Mouse (Mus musculus): Measurements from ENCODE around the gene Aldh3b2.

The Aldh3b2 gene

GRCm38 (mm10) chr19:3972229-3972628 lies at the start of gene Aldh3b2:
TSS of gene Aldh3b2 (plus strand) at chr19:3972328.
- no peak for DNase-seq

GRCm38 (mm10) chr19:3922661-3923371 lies 49.3 kb upstream of the Aldh3b2 start:
- no peak for DNase-seq

- DNase-seq, result no peak
Observed at GRCm38 (mm10) chr19:3923586-3923985, 48.5 kb upstream of the Aldh3b2 start.

DNA sequence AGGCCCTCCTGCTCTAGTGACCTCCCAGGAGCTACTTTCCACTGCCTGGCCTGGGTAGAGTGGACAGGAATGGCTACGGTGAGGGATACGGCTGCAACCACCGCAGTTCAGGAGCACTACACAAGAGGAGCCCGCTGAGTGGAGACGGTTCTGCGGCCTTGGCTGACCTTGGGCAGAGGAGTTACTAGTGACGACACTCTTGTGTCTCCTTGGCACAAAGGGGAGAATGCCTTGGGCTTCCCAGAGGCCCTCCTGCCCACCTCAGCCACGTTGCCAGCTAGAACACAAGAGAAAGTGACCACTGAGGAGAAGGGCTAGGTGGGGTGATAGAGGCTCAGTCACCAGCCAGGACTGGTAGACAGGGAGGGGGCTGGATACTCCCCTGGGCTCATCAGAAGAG lies 47.9 kb upstream of the Aldh3b2 start:
- no peak for DNase-seq

DNA sequence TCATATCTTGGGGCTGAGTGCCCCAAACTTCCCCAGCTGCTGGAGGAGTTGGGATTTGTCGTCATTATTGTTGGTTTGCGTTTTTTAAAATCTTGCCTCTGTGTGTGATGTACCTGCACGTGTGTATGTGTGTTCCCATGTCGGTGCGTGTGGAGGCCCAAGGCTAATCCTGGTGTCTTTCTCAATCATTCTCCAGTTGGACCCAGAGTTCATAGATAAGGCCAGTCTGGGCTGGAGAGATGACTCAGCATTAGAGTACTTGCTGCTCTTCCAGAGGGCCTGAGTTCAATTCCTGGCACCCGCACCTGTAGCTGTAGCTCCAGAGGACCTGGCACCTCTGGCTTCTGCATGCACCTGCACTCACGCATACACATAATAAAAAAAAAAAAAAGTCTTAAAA lies 47.3 kb upstream of the Aldh3b2 start:
- DNase-seq, result no peak

DNA sequence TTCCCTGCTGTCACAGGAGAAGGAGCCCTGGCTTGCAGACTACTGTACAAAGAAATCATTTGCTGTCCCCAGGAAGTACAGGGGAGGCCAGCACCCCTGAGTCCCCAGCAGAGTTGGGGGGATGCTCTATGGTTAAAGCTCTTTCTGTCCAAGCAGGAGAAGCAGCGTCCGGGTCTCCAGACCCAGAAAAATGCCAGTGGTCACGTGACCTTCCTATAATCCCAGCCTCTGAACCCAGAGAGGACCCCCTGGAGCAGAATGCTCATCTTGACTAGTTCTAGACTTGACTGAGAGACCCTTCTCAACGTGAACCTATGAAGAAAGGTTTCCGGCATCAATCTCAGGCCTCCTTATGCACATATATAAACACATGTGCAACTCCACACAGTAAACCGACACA lies 46.3 kb upstream of the Aldh3b2 start:
- DNase-seq, result no peak

GRCm38 (mm10) chr19:3926279-3926678 lies 45.8 kb upstream of the Aldh3b2 start:
- peak; percentile 73 for DNase-seq

DNA sequence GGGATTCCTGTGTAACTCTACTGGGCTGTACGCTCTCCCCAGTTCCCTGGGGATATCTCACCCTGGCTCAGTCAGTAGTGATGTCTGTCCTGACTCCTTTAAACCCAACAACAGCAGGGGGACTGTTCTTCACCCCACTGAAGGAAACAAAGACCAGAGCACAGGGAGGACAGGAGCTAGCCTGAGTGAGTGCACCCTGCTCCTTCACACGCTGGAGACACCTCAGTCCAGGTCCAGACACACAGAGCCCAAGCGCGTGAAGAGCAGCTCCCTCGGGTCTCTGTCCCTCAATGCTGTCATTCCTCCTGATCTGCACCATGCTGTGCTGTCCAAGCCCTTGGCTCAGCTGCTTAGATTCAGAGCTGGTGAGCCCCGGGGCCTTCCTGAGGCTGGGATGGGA lies 45.4 kb upstream of the Aldh3b2 start:
- DNase-seq, result no peak

DNA sequence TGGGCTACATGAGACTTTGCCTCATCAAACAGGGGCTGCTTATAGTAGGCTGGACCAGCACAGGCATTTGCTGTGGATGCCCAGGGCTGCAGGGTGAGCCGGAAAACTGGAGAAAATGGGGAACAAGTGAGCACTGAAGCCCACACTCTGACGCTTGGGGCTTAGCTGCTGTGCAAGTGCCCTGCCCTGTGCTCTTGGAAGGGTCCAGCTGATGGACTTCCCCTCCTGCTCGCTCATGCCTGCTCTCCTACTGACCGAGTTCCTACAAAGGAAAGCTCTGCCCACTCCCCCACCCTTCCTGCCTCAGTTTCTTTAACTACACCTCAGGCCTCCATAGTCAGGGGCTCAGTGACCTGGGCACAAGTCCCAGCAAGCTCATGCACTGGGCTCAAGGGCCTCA lies 44.1 kb upstream of the Aldh3b2 start:
- DNase-seq, result peak; percentile 38

DNA sequence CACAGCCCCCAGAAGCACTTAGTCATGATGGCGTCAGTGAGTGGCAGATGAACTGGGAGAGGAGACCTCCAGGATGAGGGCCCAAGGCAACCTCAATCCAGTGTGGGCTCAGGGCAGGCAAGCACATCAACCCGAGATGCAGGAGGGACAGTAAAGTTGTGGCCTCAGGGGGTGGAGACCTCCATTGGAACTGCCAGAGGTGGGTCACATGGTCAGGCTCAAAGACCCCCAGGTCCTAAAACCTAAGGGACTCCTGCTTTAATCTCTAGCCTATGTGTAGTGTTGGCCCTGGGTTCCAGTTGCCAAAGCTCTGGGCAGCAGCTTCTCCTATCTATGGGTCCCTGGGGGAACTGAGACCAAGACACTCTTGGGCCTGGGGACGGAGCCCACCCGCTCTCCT lies 43.3 kb upstream of the Aldh3b2 start:
- DNase-seq, result no peak

- peak; percentile 92 for DNase-seq
Observed at GRCm38 (mm10) chr19:3929211-3929941, 42.8 kb upstream of the Aldh3b2 start, which contains the start of gene Aldh3b1. TSS of gene Aldh3b1 (minus strand) at chr19:3929808.

- peak; percentile 58 for DNase-seq
Observed at GRCm38 (mm10) chr19:3930262-3931057, 41.7 kb upstream of the Aldh3b2 start.

- DNase-seq, result peak; percentile 16
Observed at GRCm38 (mm10) chr19:3931716-3932115, 40.4 kb upstream of the Aldh3b2 start.

DNA sequence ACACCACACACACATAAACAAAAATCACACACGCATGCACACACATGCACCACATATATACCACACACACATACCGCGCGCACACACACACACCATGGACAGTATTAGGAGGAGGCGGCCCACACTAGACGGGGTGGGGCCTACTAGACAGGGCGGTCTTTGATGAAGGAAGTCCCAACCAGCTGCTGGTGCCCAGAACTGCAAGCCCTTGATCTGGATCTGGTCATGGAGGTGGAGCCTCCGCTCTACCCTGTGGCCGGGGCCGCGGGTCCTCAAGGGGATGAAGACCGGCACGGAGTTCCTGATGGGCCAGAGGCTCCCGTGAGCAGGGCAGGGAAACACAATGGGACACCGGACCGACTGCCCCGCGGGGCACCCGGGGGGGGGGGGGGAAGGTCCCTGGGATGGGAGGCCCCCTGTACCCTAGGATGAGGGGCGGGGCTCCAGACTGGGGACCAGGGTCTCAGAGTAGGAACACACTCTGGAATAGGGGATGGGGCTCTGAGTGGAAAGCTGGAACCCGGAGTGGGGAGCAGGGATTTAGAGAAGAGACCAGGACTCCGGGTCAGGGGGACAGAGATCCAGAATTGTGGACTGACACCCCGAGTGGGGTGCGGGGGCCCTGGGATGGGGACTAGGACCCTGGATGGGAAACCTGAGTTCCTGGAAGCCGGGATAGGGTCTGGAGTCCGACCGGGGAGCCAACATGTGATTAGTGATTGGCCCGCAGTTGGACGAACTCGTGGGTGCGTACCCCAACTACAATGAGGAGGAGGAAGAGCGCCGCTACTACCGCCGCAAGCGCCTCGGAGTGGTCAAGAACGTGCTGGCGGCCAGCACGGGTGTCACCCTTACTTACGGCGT lies 36.9 kb upstream of the Aldh3b2 start, which contains the start of gene Unc93b1:
Gene Unc93b1 (plus strand): TSS at position 155 of the 864 bp plus-strand sequence.
- DNase-seq, result no peak

DNA sequence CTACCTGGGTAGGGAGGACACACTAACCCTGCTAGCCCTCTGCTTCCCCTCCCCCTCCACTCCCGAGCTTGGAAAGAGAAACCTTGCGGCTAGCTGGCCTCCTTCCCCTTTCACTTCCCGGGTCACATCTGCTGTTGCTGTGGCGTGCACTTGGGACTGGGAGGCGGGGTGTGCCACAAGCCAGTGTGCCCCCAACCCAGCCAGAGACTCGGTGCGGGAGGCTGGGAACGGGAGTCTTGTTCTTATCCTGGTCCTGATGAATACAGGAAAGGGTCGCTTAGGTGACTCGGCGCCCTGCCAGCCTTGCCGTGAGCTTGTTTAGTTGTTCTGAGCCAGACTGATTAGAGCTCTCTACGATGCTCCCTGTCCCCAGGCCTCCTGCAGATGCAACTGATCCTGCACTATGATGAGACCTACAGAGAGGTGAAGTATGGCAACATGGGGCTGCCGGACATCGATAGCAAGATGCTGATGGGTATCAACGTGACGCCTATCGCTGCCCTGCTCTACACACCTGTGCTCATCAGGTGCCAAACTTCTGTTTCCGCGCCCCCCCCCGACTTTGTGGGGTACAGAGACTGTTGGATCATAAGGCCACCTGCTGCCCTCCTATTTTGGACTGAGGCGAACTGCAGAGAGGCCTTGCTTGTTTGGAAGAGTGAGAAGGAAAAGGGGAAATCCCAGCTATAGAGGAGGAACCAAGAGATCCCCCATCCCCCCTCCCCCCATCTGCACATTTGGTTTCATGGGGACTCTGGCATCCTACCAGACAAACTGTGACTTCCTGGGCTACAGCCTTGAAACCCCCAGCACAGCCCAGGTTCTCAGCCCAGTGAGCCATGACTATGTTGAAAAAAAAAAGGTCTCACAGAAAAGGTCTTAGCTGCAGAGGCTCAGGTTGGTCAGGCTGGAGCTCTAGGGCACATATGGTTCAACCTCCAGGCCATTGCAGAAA lies 36.0 kb upstream of the Aldh3b2 start:
- peak; percentile 66 for DNase-seq

DNA sequence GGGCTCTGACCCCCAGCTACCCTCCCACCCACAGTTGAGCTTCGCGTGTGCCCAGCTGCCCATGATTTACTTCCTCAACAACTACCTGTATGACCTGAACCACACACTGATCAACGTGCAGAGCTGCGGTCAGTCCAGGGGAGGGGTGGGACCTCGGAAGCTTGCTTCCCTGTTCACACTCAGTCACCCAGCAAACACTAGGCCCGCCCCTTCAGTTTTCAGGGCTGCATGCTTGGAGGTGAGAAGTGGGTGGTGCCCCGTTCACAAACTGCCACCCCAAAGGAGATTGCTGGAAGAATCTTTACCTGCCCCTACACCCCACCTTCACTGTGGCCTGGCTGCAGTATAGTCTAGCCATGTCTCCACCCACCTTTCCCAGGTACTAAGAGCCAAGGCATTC lies 29.8 kb upstream of the Aldh3b2 start:
- no peak for DNase-seq

DNA sequence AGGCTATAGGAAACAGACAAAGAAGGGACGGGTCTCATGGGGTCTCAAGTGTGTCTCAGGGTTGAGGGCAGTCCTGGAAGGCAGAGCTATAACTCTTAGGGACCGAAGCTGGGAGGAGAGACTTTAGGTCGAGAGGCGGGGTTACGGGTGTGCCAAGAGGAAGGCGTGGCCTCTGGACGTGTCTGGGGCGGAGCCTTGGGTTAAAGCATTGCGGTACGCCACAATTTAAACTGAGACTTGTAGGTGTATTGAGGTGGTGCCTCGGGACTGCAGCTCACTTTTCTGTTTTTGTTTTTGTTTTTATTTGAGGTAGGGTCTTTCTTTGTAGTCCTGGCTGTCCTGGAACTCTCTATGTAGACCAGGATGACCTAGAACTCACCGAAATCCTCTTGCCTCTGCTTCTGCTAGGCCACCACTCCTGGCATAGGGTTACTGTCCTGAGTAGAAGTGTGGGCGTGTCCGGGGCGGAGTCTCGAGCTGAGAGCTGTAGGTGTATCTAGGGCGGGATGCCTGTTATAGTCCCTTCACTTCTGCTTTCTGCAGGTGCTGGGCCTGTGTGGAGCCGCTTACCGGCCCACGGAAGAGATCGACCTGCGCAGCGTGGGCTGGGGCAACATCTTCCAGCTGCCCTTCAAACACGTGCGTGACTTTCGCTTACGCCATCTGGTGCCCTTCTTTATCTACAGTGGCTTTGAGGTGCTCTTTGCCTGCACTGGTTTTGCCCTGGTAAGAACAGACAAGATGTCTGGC lies 29.0 kb upstream of the Aldh3b2 start:
- DNase-seq, result no peak

- DNase-seq, result no peak
Observed at GRCm38 (mm10) chr19:3945872-3946564, 26.1 kb upstream of the Aldh3b2 start.

- no peak for DNase-seq
Observed at GRCm38 (mm10) chr19:3946715-3947114, 25.4 kb upstream of the Aldh3b2 start.

DNA sequence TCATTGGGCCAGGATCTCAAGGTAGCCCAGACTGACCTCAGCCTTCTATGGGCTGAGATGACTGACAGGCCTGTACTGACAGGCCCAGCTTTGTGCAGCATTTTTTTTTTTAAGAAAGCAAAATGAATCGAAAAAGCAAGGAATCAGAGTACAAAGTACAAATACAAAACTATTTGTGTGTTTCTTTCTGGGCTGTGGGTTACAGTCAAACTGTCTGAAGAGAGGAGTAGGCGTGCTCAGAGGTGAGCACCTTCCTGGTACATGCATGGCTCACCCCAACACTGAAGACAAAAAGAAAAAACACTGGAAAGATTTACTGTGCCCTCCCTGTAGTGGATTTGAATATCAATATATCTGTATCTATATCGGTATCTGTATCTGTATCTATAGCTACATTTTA lies 24.3 kb upstream of the Aldh3b2 start:
- no peak for DNase-seq

All from cerebellum, adult 9-11 months (tissue).